Mouse (Mus musculus): Measurements from ENCODE around the gene Teddm1b. TPM values are rescaled to one million over a fixed set of nuclear protein-coding genes. Genes with fewer than 3 reads are reported as not detected.
A peak's percentile ranks its signal among the peaks of the same experiment; 100 is the strongest.

The Teddm1b gene
- polyA plus RNA-seq, 1 experiment from 2014 or later, result 1.5 TPM

Small RNA genes within 50 kb of the gene (microRNA-seq; reads per million reads assigned to microRNA genes)
- 22.2 reads per million, percentile 35 among the genes with 10 or more reads in this experiment for gene Mir8114

Other genes starting within 250 kb of the Teddm1b start
- gene Rgs8, start 221.3 kb upstream of the Teddm1b start, polyA plus RNA-seq (2015; fragmentation: Nextera tagmentation; extraction: Ambion mirVana), result 16.1 and 22.4 TPM in 2 replicates
- gene Rgs16, start 134.0 kb upstream of the Teddm1b start, polyA plus RNA-seq (2015; fragmentation: Nextera tagmentation; extraction: Ambion mirVana), result 32.9 and 34.3 TPM in 2 replicates
- 40.4 and 42.7 TPM in 2 replicates for gene Rnasel, start 124.9 kb upstream of the Teddm1b start, polyA plus RNA-seq (2015; fragmentation: Nextera tagmentation; extraction: Ambion mirVana)
- 0.44 and 0.52 TPM in 2 replicates for gene Rgsl1, start 30.2 kb upstream of the Teddm1b start, polyA plus RNA-seq (2015; fragmentation: Nextera tagmentation; extraction: Ambion mirVana)
- gene Teddm1a, start 17.4 kb downstream of the Teddm1b start, polyA plus RNA-seq (2015; fragmentation: Nextera tagmentation; extraction: Ambion mirVana), result 0.28 TPM in 1 of 2 replicates, not detected in the other
- 114 and 137 TPM in 2 replicates for gene Glul, start 25.6 kb downstream of the Teddm1b start, polyA plus RNA-seq (2015; fragmentation: Nextera tagmentation; extraction: Ambion mirVana)
- 2.3 and 2.4 TPM in 2 replicates for gene Teddm2, start 25.9 kb downstream of the Teddm1b start, polyA plus RNA-seq (2015; fragmentation: Nextera tagmentation; extraction: Ambion mirVana)

All from forebrain, embryonic 16.5 days (tissue).